Comparison of ENCODE assay signal across 14 mouse cellular contexts in the genomic region with DNA sequence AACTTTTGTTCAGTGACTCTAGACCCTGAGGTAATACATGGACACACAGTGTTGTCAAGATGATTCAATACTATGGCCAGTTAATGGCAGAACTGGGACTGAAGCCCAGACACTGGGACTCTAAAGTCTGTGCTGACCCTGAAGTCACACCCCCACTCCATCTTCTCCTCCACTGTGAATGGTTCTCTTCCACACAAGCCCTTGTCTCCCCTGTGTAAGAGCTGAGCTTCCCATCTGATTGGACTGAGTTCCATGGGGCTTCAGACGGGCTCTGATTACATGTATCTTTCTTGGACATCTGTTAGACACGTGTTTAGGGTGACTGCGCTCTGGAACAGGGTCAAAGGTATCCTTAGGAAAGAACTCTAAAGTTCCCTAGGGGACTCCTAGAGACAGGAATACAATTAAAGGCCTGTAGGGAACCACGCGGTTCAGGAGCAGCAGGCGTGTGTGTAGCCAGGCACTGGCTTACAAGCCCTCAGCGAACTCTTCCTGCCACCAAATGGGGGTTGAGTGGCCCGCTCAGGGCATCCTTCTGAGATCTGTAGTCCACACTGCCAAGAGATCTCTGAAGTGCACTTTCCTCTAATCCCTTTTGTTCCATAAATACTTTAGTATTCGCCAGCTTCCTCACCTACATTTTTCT.
A peak's percentile ranks its signal among the peaks of the same experiment; 100 is the strongest.
DNase-seq lines count a peak whose midpoint lies in the region; ATAC-seq and TF ChIP-seq lines count a peak whose summit lies in the region.
"Had no signal": no experiment of that assay in that cellular context is flagged by ENCODE, and none has a peak within 500 bp of the region (broad histone marks: within the 10 kb centered on the region; RNA-seq: fewer than 3 reads in every experiment).

No protein-coding gene starts in this region.

- H3K9me3 ChIP-seq in hindbrain, embryonic 15.5 days, result no peaks in the 10 kb centered on the region
- H3K9me3 ChIP-seq in hindbrain, embryonic 10.5 days, result no peaks in the 10 kb centered on the region
- no peaks in the 10 kb centered on the region for H3K9me3 ChIP-seq in embryonic facial prominence, embryonic 10.5 days
- H3K9me3 ChIP-seq in liver, embryonic 15.5 days (replicated peaks), result no peaks in the 10 kb centered on the region
- H3K9me3 ChIP-seq in forebrain, embryonic 15.5 days, result no peaks in the 10 kb centered on the region
- H3K9me3 ChIP-seq: heart, embryonic 15.5 days; lung, embryonic 15.5 days had no signal

- no peak for DNase-seq in hindbrain, embryonic 10.5 days (ENCODE audit: low spot score)
- peak; percentile 40 for DNase-seq in 3T3-L1 (ENCODE audit: low read depth, low spot score)
- peak; percentile 17 for DNase-seq in embryonic facial prominence, embryonic 10.5 days (ENCODE audit: low spot score)
- no peak for DNase-seq in cerebellum, adult 11 months
- no peak for DNase-seq in thymus, adult 2 months
- DNase-seq: cerebellum, postnatal 25 days; gastrocnemius, postnatal 25 days; kidney, adult 9 months had no signal

- no peaks in the 10 kb centered on the region for H3K4me1 ChIP-seq in hindbrain, embryonic 15.5 days (replicated peaks)
- H3K4me1 ChIP-seq in hindbrain, embryonic 10.5 days (replicated peaks), result no peaks in the 10 kb centered on the region
- H3K4me1 ChIP-seq in embryonic facial prominence, embryonic 10.5 days, result peaks cover 4% of the 10 kb centered on the region
- H3K4me1 ChIP-seq in liver, embryonic 15.5 days (replicated peaks), result peaks cover 6% of the 10 kb centered on the region; the same call in 1 of the 2 replicates
- peaks cover 9% of the 10 kb centered on the region for H3K4me1 ChIP-seq in forebrain, embryonic 15.5 days
- H3K4me1 ChIP-seq in thymus, adult 2 months (replicated peaks; ENCODE audit: control insufficient read depth, insufficient read depth, low read length), result no peaks in the 10 kb centered on the region

- no peak overlapping the region for H3K9ac ChIP-seq in hindbrain, embryonic 15.5 days
- H3K9ac ChIP-seq in liver, embryonic 15.5 days, result no peak overlapping the region
- no peak overlapping the region for H3K9ac ChIP-seq in forebrain, embryonic 15.5 days (replicated peaks)
- H3K9ac ChIP-seq: heart, embryonic 15.5 days; lung, embryonic 15.5 days had no signal

- no peaks in the 10 kb centered on the region for H3K36me3 ChIP-seq in hindbrain, embryonic 15.5 days
- H3K36me3 ChIP-seq in hindbrain, embryonic 10.5 days, result no peaks in the 10 kb centered on the region
- no peaks in the 10 kb centered on the region for H3K36me3 ChIP-seq in embryonic facial prominence, embryonic 10.5 days (replicated peaks)
- H3K36me3 ChIP-seq in liver, embryonic 15.5 days (replicated peaks), result no peaks in the 10 kb centered on the region
- H3K36me3 ChIP-seq in forebrain, embryonic 15.5 days, result no peaks in the 10 kb centered on the region
- no peaks in the 10 kb centered on the region for H3K36me3 ChIP-seq in thymus, adult 2 months (ENCODE audit: control insufficient read depth, insufficient read depth, low read length)
- H3K36me3 ChIP-seq: heart, embryonic 15.5 days; lung, embryonic 15.5 days had no signal

- H3K27ac ChIP-seq in hindbrain, embryonic 15.5 days (replicated peaks), result no peak overlapping the region
- no peak overlapping the region for H3K27ac ChIP-seq in hindbrain, embryonic 10.5 days
- no peak overlapping the region for H3K27ac ChIP-seq in embryonic facial prominence, embryonic 10.5 days (replicated peaks)
- no peak overlapping the region for H3K27ac ChIP-seq in liver, embryonic 15.5 days (replicated peaks)
- no peak overlapping the region for H3K27ac ChIP-seq in forebrain, embryonic 15.5 days (replicated peaks)
- no peak overlapping the region for H3K27ac ChIP-seq in thymus, adult 2 months (ENCODE audit: control insufficient read depth, insufficient read depth, low read length)
- H3K27ac ChIP-seq: heart, embryonic 15.5 days; lung, embryonic 15.5 days had no signal

- H3K27me3 ChIP-seq in hindbrain, embryonic 15.5 days, result no peaks in the 10 kb centered on the region
- no peaks in the 10 kb centered on the region for H3K27me3 ChIP-seq in hindbrain, embryonic 10.5 days (ENCODE audit: insufficient read depth, poor library complexity, severe bottlenecking)
- H3K27me3 ChIP-seq in embryonic facial prominence, embryonic 10.5 days (replicated peaks; ENCODE audit: low read depth, poor library complexity, severe bottlenecking), result no peaks in the 10 kb centered on the region
- no peaks in the 10 kb centered on the region for H3K27me3 ChIP-seq in liver, embryonic 15.5 days
- H3K27me3 ChIP-seq in forebrain, embryonic 15.5 days, result no peaks in the 10 kb centered on the region
- H3K27me3 ChIP-seq in thymus, adult 2 months (ENCODE audit: control insufficient read depth, insufficient read depth, low read length), result no peaks in the 10 kb centered on the region
- H3K27me3 ChIP-seq: heart, embryonic 15.5 days; lung, embryonic 15.5 days had no signal

- 0 out of 2 replicates have a peak, but pooled peaks have one; percentile 34 for ATAC-seq in hindbrain, embryonic 15.5 days (ENCODE audit: low FRiP score, low read depth)
- peak; percentile 28; the same call in 1 of the 2 replicates for ATAC-seq in liver, embryonic 15.5 days (ENCODE audit: insufficient read depth)
- ATAC-seq in forebrain, embryonic 15.5 days (replicated peaks), result no peak

- WGBS in hindbrain, embryonic 15.5 days, result 60% methylated on average over 9 of the region's 9 CpGs
- WGBS in hindbrain, embryonic 10.5 days, result 57% methylated on average over 9 of the region's 9 CpGs
- WGBS in embryonic facial prominence, embryonic 10.5 days, result 44% methylated on average over 9 of the region's 9 CpGs
- WGBS in liver, embryonic 15.5 days (ENCODE audit: insufficient replicate concordance), result 64% methylated on average over 9 of the region's 9 CpGs
- WGBS in forebrain, embryonic 15.5 days, result 63% methylated on average over 9 of the region's 9 CpGs
- WGBS in thymus, adult 2 months, result 95% methylated on average over 9 of the region's 9 CpGs

- no peak overlapping the region for H3K4me3 ChIP-seq in hindbrain, embryonic 15.5 days
- no peak overlapping the region for H3K4me3 ChIP-seq in hindbrain, embryonic 10.5 days
- H3K4me3 ChIP-seq in embryonic facial prominence, embryonic 10.5 days, result no peak overlapping the region
- no peak overlapping the region for H3K4me3 ChIP-seq in liver, embryonic 15.5 days (replicated peaks)
- no peak overlapping the region for H3K4me3 ChIP-seq in forebrain, embryonic 15.5 days
- no peak overlapping the region for H3K4me3 ChIP-seq in thymus, adult 2 months (ENCODE audit: control insufficient read depth, insufficient read depth, low read length)
- H3K4me3 ChIP-seq: erythroblast, embryonic 14.5 days; heart, embryonic 15.5 days; lung, embryonic 15.5 days had no signal

- no peak for TF ChIP-seq POLR2A in thymus, adult 2 months (IDR thresholded peaks at IDR 0.05; ENCODE audit: control insufficient read depth, extremely low read depth, insufficient read depth, low read length, poor library complexity)

- H3K4me2 ChIP-seq in hindbrain, embryonic 15.5 days, result no peak overlapping the region
- H3K4me2 ChIP-seq in liver, embryonic 15.5 days, result no peak overlapping the region
- no peak overlapping the region for H3K4me2 ChIP-seq in forebrain, embryonic 15.5 days (replicated peaks)
- H3K4me2 ChIP-seq: heart, embryonic 15.5 days; lung, embryonic 15.5 days had no signal

- TF ChIP-seq CTCF in thymus, adult 2 months (IDR thresholded peaks at IDR 0.05; ENCODE audit: borderline replicate concordance, control insufficient read depth, extremely low read depth, insufficient read depth, low read length, poor library complexity), result no peak

Comparison
In these comparisons a context has a peak if more than half of its experiments do, and no peak if none do; other contexts are left out.
1. DNase-seq: peak in 3T3-L1 (single experiment) and embryonic facial prominence, embryonic 10.5 days (single experiment); none in hindbrain, embryonic 10.5 days (single experiment), cerebellum, adult 11 months (single experiment) and thymus, adult 2 months (single experiment).